Mouse (Mus musculus) gastrocnemius, adult 8-10 months (tissue): ENCODE results near the gene Olfr809. TPM values are rescaled to one million over a fixed set of nuclear protein-coding genes. Genes with fewer than 3 reads are reported as not detected.

ENCODE experiments used
- DNase-seq, 2 experiments: peaks; one replicate each; pipeline ENCODE4 v3.0.0; 2022; ENCODE audit warnings: low spot score in 2 of 2
- microRNA-seq: library from miRNA; unstranded; fragments of <30 nt; microRNA quantifications from one replicate; pipeline ENCODE4 v1.2.0, GENCODE M21; 2022
- total RNA-seq, 4 experiments: library from RNA; stranded (reverse); gene quantifications; 2 replicates each; pipeline ENCODE4 v1.2.4; 2022

The Olfr809 gene
- not detected for total RNA-seq

DNA sequence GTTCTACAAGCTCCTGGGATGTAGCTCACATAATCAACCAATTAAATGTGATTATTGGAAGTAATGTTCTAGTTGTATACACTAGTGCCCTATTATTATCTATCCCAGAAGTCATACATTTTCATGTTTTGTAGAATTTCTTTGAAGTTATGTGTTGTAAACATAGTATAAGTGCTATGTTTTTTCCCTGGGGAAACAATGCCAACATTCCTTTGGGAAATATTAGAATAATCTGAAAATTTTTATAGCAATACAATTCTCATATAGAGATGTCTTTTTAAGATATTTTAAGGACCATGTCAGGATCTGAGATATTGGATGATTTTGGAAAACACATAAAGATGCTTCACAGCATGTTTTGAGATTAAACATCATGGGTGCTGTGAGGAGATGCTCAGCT is at the start of gene Olfr809:
Olfr809 (plus strand) TSS at position 301 of the 400 bp plus-strand sequence.
- DNase-seq: no peak

DNA sequence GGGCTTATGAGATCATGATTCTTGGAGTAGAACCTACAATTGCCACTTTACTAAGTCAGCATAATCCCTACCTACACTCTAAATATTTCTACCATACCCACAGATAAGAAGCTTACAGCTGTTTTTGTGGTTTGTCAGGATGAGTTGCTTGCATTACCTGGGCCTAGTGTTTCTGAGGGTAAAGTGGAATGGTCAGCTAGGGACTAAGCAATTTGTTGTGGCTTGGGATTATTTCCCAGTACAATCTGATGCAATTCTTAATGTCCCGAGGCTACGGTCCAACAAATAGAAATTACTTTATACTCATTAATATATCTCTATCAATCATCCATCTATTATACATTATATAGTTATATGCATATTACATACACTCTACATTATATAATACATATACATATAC is 45.2 kb upstream of the Olfr809 start, which contains the start of gene Olfr805:
Olfr805 (minus strand) TSS at position 101 of the 400 bp plus-strand sequence.
- DNase-seq: no peak

DNA sequence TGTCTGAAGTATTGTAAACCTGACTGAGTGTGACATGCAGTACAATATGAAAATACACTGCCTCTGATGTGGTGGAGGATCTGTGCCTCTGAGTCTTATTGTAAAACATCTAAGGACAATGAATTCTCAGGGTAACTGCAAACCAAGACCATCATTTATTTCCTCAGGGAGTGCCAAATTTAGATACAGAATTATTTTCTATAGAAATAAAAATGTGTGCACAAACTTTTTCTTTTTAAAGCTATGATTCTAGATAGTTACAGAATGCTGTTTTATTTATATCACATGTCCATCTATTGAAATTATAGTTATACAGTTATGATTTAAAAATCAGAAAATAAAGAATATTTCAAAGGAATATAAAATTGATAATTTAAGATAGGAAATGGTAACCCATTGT is 32.6 kb upstream of the Olfr809 start, which contains the start of gene Olfr806:
Olfr806 (minus strand) TSS at position 101 of the 400 bp plus-strand sequence.
- no peak for DNase-seq

DNA sequence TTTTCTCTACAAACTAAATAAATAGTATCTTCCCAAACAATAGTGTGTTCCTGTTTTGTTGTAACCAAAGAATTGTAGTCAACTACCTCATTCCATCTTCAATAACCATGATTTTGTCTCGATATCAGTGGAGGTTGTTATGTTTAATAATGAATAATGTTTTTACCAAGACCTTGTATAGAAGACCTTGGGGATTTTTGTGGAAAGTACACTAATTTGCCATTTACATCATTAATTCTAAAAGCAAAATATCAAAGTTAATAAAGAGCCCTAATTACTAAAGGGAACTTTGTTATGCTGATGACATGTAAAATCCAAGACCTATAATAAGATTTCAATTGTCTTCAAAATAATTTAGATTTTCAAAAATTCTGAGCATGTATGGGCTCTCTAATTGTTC is 16.7 kb upstream of the Olfr809 start, which contains the start of gene Olfr807:
Olfr807 (minus strand) TSS at position 101 of the 400 bp plus-strand sequence.
- no peak for DNase-seq

DNA sequence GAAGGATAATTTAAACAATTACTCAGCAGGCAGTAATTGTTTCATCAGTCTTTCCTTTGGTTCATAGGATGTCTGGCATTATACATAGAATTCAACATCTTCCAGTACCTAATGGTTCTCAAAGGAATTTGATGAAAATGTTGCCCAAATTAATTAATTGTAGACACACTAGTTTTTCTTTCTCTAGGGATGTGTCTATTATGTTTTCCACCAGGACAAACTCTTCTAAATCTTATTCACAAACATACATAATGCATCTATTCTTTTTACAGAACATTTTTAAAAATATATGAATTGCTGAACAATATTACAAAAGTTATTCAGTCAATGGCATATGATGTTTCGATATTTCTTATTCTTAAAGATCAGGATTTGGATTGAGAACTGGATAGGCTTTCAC is 9.3 kb upstream of the Olfr809 start, which contains the start of gene Olfr808:
Olfr808 (plus strand) TSS at position 301 of the 400 bp plus-strand sequence.
- DNase-seq: no peak

DNA sequence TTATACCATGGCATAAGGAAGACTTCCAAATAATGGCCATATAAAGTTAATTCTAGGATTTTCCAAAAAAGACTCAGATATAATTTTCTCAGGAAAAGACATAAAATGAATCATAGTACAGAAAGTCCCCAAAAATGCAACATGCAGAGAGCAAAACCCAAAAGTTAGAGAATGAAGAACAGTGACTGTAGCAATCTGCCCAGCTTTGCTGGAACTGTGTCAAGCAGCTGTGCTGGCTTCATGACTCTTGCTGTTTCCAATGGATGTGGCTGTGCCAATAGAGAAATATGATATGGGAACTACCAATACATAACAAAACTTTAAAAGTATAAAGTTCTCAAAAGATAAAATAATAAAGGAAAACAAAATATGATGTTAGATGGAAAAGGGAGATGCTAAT is 3.7 kb downstream of the Olfr809 start:
- no peak for DNase-seq

DNA sequence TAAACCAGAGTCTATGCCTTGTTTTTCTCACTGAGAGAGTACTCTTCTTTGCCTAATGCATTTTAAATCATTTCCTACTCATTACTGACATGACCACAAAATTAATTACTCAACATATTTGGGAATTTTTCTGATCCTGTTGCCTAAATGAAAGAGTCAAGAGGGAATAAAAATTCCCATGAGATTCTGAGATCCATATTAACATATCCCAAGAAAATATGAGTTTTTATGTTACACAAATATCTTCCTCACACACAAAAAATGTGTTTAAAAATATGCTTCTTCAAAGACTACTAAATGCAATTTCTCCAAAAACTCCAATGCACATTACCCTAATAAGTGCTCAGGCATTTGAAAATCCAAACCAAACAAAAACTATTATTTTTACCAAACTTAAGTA is 20.4 kb downstream of the Olfr809 start, which contains the start of gene Olfr810:
Olfr810 (minus strand) TSS at position 101 of the 400 bp plus-strand sequence.
- no peak for DNase-seq

DNA sequence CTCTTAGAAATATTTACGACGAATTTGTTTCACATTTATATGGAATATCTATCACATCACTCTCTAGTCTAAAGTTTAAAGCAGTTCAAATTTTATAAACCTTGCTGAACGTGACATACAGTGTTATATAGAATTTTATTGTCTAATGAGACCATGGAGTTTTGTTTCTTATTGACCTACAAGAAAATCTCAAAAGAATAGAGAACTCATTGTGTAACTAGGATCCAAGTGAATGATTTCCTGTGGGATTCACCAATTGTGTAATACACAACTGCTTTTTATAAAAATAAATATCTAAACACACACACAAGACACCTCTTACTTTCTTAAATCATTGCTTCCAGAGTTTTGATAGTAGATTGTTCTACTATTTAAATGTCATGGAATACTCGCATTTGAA is 29.9 kb downstream of the Olfr809 start, which contains the start of gene Olfr811:
Olfr811 (minus strand) TSS at position 101 of the 400 bp plus-strand sequence.
- DNase-seq: no peak

Small RNAs within 50 kb of the gene (microRNA-seq; reads per million reads assigned to microRNA genes)
- gene Gm24485: not detected

Other genes starting within 250 kb of the Olfr809 start
- gene Olfr792, start 235.5 kb upstream of the Olfr809 start, total RNA-seq: not detected
- not detected for gene Olfr794, start 207.0 kb upstream of the Olfr809 start, total RNA-seq
- not detected for gene Olfr796, start 162.1 kb upstream of the Olfr809 start, total RNA-seq
- gene Olfr798, start 146.7 kb upstream of the Olfr809 start, total RNA-seq: not detected
- gene Olfr799, start 137.2 kb upstream of the Olfr809 start, total RNA-seq: not detected
- gene Olfr800, start 116.9 kb upstream of the Olfr809 start, total RNA-seq: not detected
- not detected for gene Olfr801, start 100.8 kb upstream of the Olfr809 start, total RNA-seq
- gene Olfr802, start 86.5 kb upstream of the Olfr809 start, total RNA-seq: not detected
- gene Olfr803, start 80.4 kb upstream of the Olfr809 start, total RNA-seq: not detected
- gene Olfr804, start 71.4 kb upstream of the Olfr809 start, total RNA-seq: not detected
- gene Olfr805, start 45.3 kb upstream of the Olfr809 start, total RNA-seq: not detected
- gene Olfr806, start 32.7 kb upstream of the Olfr809 start, total RNA-seq: not detected
- gene Olfr807, start 16.8 kb upstream of the Olfr809 start, total RNA-seq: not detected
- gene Olfr808, start 9.2 kb upstream of the Olfr809 start, total RNA-seq: not detected
- not detected for gene Olfr810, start 20.3 kb downstream of the Olfr809 start, total RNA-seq
- not detected for gene Olfr811, start 29.8 kb downstream of the Olfr809 start, total RNA-seq
- gene Olfr812, start 71.5 kb downstream of the Olfr809 start, total RNA-seq: not detected
- not detected for gene Olfr813, start 80.7 kb downstream of the Olfr809 start, total RNA-seq
- not detected for gene Olfr814, start 105.2 kb downstream of the Olfr809 start, total RNA-seq
- not detected for gene Olfr815, start 131.2 kb downstream of the Olfr809 start, total RNA-seq
- gene Olfr816, start 141.0 kb downstream of the Olfr809 start, total RNA-seq: not detected
- gene Olfr818, start 174.5 kb downstream of the Olfr809 start, total RNA-seq: not detected
- gene Olfr819, start 192.6 kb downstream of the Olfr809 start, total RNA-seq: not detected
- not detected for gene Olfr247, start 201.5 kb downstream of the Olfr809 start, total RNA-seq
- not detected for gene Gm10310, start 210.4 kb downstream of the Olfr809 start, total RNA-seq
- not detected for gene Olfr820, start 238.0 kb downstream of the Olfr809 start, total RNA-seq